Mouse (Mus musculus) intestine, embryonic 15.5 days (tissue): ENCODE data around the gene Ubn2. TPM values are rescaled to one million over a fixed set of nuclear protein-coding genes. Genes with fewer than 3 reads are reported as not detected.

Source experiments
- ATAC-seq: fragments of 200-750 bp; cut with Nextera tagmentation; 2 replicates; pipeline ENCODE4 v1.8.0; 2017; ENCODE audit warnings: moderate TSS enrichment, moderate library complexity
- H3K27ac ChIP-seq: fragments of 300-500 bp; sonication (generic); 2 replicates; pipeline ENCODE4 v1.5.1; 2015; ENCODE audit warnings: mild to moderate bottlenecking, inconsistent platforms
- H3K27me3 ChIP-seq: fragments of 300-500 bp; sonication (generic); replicated peaks from 2 replicates; pipeline ENCODE4 v1.6.1; 2015; ENCODE audit warnings: inconsistent platforms
- H3K36me3 ChIP-seq: fragments of 300-500 bp; sonication (generic); 2 replicates; pipeline ENCODE4 v1.6.1; 2015; ENCODE audit warnings: inconsistent platforms
- H3K4me1 ChIP-seq: fragments of 300-500 bp; sonication (generic); replicated peaks from 2 replicates; pipeline ENCODE4 v1.6.1; 2015; ENCODE audit warnings: inconsistent platforms
- H3K4me2 ChIP-seq: fragments of 300-500 bp; sonication (generic); replicated peaks from 2 replicates; pipeline ENCODE4 v1.6.1; 2015; ENCODE audit warnings: mild to moderate bottlenecking, inconsistent platforms
- H3K4me3 ChIP-seq: fragments of 300-500 bp; sonication (generic); replicated peaks from 2 replicates; pipeline ENCODE4 v1.5.1; 2015; ENCODE audit warnings: inconsistent platforms
- H3K9ac ChIP-seq: fragments of 300-500 bp; sonication (generic); 2 replicates; pipeline ENCODE4 v1.6.1; 2015; ENCODE audit warnings: inconsistent platforms
- H3K9me3 ChIP-seq: fragments of 300-500 bp; sonication (generic); 2 replicates; pipeline ENCODE4 v1.6.1; 2016; ENCODE audit warnings: inconsistent platforms
- WGBS: fragments of 180-500 bp; shearing (Covaris S2); methylation state at CpG from one replicate; pipeline ENCODE4 v1.1.7; 2015; 5-methylcytosine and 5-hydroxymethylcytosine counted together
- polyA plus RNA-seq: library from polyadenylated mRNA; unstranded; fragments of >200 nt; fragmentation: Nextera tagmentation; extraction: Ambion mirVana; gene quantifications from 2 replicates; pipeline ENCODE4 v1.2.1, GENCODE M21; 2015

Gene Ubn2
- polyA plus RNA-seq, 1 experiment from 2014 or later: 9.5 TPM

DNA sequence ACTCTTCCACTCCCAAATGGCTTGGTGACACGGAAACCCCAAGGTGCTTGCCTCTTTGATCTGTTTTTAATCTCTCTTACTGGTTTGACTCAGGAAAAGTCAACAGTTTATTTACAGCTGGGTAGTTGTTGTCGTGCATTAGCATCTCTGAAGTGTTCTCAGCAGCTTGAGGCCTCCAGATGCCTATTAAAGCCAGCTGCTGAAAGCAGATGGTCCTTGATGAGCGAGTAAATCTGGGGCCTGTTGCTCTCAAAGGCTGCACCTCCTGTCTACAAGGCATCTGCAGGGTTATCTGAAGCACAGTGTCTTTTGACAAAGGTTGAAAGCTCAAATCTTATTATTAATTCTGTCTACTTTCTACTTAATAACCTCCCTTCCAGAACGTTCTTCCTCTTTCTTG, 61.9 kb downstream of the Ubn2 start:
- Histone ChIP-seq H3K9ac (no peak overlapping the region), H3K27me3 (no peaks in the 10 kb centered on the region), H3K36me3 (peaks cover 33% of the 10 kb centered on the region), H3K9me3 (no peaks in the 10 kb centered on the region), H3K27ac (no peak overlapping the region), H3K4me3 (no peak overlapping the region), H3K4me1 (no peaks in the 10 kb centered on the region), H3K4me2 (no peak overlapping the region)
- 37% methylated on average over 4 of the region's 4 CpGs for WGBS
- ATAC-seq: no peak

GRCm38 (mm10) chr6:38512096-38512495, 78.3 kb downstream of the Ubn2 start:
- Histone ChIP-seq H3K27ac (no peak overlapping the region), H3K4me2 (no peak overlapping the region), H3K4me1 (no peaks in the 10 kb centered on the region), H3K36me3 (no peaks in the 10 kb centered on the region), H3K4me3 (no peak overlapping the region), H3K9ac (no peak overlapping the region), H3K9me3 (no peaks in the 10 kb centered on the region), H3K27me3 (no peaks in the 10 kb centered on the region)
- ATAC-seq: no peak
- 96% methylated on average over 1 of the region's 1 CpGs for WGBS

DNA sequence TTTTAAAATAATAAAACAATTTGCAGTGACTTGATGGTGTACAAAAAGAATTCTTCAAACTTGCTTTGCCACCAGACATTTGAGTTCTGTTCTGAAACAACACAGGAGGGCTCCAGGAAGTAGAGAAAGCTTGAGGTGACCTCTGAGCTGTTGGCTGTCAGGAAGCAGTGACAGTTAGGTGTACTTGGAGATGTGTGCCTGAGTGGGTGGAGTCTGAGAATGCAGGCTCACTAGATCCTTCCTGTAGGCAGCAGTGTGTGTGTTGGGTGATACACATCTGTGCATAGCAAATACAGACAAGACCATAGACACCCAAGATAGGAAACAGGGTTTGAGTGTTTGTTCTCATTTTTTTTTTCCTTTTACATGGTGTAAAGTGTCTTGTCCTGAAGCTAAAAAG, 79.1 kb downstream of the Ubn2 start:
- Histone ChIP-seq H3K27ac (no peak overlapping the region), H3K4me3 (no peak overlapping the region), H3K4me1 (no peaks in the 10 kb centered on the region), H3K27me3 (no peaks in the 10 kb centered on the region), H3K36me3 (no peaks in the 10 kb centered on the region), H3K9ac (no peak overlapping the region), H3K4me2 (no peak overlapping the region), H3K9me3 (no peaks in the 10 kb centered on the region)
- ATAC-seq: peak; percentile 63; the same call in 1 of the 2 replicates

DNA sequence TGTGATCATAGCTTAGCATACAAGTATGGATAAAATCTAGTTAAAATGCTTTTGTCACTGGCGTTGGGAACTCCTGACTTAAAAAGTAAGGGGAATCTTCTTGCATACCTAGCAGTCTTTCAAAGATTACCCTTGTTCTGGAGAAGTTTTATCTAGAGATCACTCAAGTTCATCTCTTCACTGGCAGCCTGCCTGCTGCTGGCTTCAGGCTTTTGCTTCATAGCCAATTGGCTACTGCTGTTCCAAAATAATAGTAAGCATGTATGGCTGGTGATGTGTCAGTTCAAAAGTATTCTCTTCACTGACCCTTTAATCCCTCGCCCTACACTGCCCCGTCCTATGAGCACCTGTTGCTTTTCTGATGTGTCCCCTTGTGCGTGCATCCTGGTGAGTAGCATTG, 81.5 kb downstream of the Ubn2 start:
- no peak overlapping the region for H3K4me3 ChIP-seq
- H3K36me3 ChIP-seq: no peaks in the 10 kb centered on the region
- 96% methylated on average over 4 of the region's 4 CpGs for WGBS
- no peak overlapping the region for H3K9ac ChIP-seq
- H3K27me3 ChIP-seq: no peaks in the 10 kb centered on the region
- H3K4me1 ChIP-seq: no peaks in the 10 kb centered on the region
- ATAC-seq: no peak
- no peak overlapping the region for H3K4me2 ChIP-seq
- no peak overlapping the region for H3K27ac ChIP-seq
- H3K9me3 ChIP-seq: no peaks in the 10 kb centered on the region

DNA sequence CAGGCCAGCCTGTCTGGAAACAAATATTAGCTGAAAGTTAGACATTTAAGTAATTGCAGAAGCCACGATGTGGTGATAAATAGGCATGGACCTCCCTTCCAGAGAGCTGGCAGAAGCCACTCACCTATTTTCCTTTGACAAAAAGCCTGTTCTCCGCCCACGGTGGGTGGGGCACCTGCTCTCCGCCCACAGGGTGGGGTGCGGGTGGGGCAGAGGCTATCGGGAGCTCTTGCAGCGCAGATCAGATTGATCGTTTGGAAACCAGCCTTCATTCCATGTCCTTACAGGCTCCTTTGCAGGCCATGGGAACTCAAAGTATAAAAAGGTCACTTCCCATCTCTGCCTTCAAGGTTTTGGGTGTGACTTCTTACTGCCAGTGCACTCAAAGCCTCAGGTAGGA, 90.1 kb downstream of the Ubn2 start:
- Histone ChIP-seq H3K4me1 (no peaks in the 10 kb centered on the region), H3K9me3 (no peaks in the 10 kb centered on the region), H3K36me3 (no peaks in the 10 kb centered on the region), H3K4me2 (peak overlapping the region; percentile 45; the same call in 1 of the 2 replicates), H3K27ac (no peak overlapping the region), H3K4me3 (no peak overlapping the region), H3K27me3 (no peaks in the 10 kb centered on the region), H3K9ac (no peak overlapping the region)
- WGBS: 17% methylated on average over 8 of the region's 8 CpGs
- ATAC-seq: peak; percentile 59

- H3K4me3 ChIP-seq: no peak overlapping the region
- no peaks in the 10 kb centered on the region for H3K4me1 ChIP-seq
- WGBS: 56% methylated on average over 5 of the region's 5 CpGs
- no peak overlapping the region for H3K4me2 ChIP-seq
- H3K27me3 ChIP-seq: no peaks in the 10 kb centered on the region
- no peak for ATAC-seq
- no peaks in the 10 kb centered on the region for H3K9me3 ChIP-seq
- H3K27ac ChIP-seq: no peak overlapping the region
- no peaks in the 10 kb centered on the region for H3K36me3 ChIP-seq
- no peak overlapping the region for H3K9ac ChIP-seq
These were observed 97.6 kb downstream of the Ubn2 start for GRCm38 (mm10) chr6:38531211-38531820.

DNA sequence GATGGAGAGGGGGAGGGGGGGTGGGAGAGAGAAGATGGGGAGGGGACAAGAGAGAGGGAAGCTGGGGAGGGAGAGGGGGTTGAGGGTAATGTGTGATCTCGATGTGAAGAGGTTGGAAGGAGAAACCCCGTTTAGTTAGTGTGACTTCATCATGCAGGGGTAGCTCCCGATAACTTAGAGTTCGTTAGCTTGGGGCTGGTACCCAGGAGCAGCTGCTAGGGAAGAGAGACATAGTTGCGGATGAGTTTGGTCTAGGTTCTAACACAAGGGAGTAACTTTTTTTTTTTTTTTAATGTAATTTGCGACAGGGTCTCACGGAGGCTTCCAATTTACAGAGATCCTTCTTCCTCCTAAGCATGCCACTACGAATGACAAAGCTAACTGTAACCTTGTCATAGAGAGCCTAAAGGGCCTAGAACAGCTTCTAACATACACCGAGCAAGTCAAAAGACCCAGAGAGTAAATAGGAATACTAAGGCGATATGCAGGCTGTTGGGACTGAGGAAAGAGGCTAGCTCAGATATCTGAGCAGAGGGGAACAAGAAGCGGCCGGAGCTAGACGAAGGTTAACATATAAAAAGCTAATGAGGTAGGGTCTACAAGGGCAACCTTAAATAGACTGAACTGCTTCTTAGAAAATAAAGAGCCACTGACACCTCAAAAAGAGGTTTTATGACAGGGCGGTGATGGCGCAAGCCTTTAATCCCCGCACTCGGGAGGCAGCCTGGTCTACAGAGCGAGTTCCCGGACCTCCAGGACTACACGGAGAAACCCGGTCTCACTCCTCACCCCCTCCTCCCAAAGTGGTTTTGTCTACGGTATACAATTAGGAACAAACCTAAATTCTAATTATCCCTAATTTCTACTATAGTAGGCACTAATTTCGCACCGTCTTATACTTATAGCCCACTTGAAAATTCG, 99.0 kb downstream of the Ubn2 start:
- no peaks in the 10 kb centered on the region for H3K4me1 ChIP-seq
- 5% methylated on average over 25 of the region's 25 CpGs for WGBS
- H3K36me3 ChIP-seq: no peaks in the 10 kb centered on the region
- H3K4me3 ChIP-seq: peak overlapping the region; percentile 47
- H3K9ac ChIP-seq: peak overlapping the region; percentile 56
- peak overlapping the region; percentile 95 for H3K27ac ChIP-seq
- H3K9me3 ChIP-seq: no peaks in the 10 kb centered on the region
- ATAC-seq: peak; percentile 48
- H3K27me3 ChIP-seq: no peaks in the 10 kb centered on the region
- H3K4me2 ChIP-seq: peak overlapping the region; percentile 75

DNA sequence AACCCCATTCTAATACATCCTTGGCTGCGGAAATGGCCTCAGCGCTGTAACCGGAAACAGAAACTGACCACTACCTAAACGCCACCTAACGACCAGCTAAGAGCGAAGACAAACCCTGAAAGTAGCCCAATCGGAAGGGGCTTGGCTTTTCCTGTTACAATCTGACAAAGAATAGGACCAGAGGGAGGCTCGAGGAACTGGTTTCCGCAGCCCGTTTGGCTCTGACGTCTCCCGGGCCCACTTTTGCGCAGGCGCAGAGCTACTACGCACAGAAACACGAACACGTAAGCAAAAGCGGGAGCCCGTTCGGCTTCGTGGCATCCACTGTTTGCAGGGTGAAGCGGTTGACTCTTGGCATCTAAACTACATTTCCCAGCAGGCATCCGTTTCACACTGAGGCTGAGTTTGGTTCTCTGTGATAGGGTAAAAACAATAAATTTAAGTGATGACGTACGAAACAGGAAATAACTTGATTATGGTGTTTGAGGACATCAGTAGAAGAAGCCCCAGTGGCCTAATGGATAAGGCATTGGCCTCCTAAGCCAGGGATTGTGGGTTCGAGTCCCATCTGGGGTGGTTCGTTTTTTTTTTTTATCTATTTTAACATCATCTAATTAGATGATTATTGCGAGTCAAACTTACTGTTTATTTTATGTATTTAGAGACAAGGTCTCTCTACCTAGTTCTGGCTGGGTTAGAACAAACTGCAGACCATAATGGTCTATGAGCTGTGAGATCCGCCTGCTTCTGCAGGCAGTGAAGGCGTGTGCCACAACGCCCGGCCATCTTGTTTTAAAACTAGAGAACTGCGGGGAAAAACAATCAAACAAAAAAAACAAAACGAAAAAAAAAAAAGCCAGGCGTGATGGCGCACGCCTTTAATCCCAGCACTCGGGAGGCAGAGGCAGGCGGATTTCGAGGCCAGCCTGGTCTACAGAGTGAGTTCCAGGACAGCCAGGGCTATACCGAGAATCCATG, 100.0 kb downstream of the Ubn2 start, which contains the start of gene Fmc1:
Fmc1 (plus strand) TSS at position 75 of the 978 bp plus-strand sequence.
- Histone ChIP-seq H3K4me2 (peak within 1 kb of the TSS; percentile 75), H3K9me3 (no peaks in the 10 kb centered on the region), H3K27me3 (no peaks in the 10 kb centered on the region), H3K36me3 (no peaks in the 10 kb centered on the region), H3K9ac (peak within 1 kb of the TSS; percentile 90), H3K27ac (peak within 1 kb of the TSS; percentile 97), H3K4me3 (peak within 1 kb of the TSS; percentile 74), H3K4me1 (no peaks in the 10 kb centered on the region)
- peak; percentile 93 for ATAC-seq
- WGBS: 3% methylated on average over 41 of the region's 41 CpGs

DNA sequence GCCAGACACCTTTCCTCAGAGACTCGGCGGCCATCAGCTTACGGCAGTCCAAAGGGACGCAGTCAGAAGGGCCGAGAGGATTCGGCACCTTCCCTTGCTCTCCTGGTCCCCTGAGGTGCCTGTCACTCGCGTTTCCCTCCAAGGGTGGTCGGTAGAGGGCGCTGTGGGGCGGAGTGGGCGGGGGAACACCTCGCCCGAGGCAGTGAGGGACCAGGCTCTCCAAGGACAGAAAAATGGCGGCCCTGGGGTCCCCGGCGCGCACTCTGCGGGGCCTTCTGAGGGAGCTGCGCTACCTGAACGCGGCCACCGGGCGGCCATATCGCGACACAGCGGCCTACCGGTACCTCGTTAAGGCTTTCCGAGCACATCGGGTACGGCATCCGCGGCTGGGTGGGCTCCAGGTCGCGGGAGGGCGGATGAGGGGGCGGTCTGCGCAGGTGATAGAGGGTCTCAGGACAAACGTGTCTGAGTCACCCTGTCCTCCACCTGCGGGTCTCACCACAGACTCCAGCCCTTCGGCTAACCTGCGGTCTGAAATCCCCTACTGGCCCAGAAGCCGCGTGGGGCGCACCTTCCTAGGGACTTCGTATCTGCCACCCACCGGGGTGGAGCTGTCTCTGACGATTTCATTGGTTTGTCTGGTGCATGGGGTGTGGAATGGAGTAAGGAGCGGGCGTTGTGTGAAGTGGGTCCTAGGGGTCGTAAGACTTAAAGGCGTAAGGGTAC, 101.1 kb downstream of the Ubn2 start:
- H3K27me3 ChIP-seq: no peaks in the 10 kb centered on the region
- peaks cover under 1% of the 10 kb centered on the region; the same call in 1 of the 2 replicates for H3K36me3 ChIP-seq
- peak overlapping the region; percentile 74 for H3K4me3 ChIP-seq
- H3K9me3 ChIP-seq: no peaks in the 10 kb centered on the region
- peak overlapping the region; percentile 90 for H3K9ac ChIP-seq
- peak; percentile 84 for ATAC-seq
- peak overlapping the region; percentile 56 for H3K4me2 ChIP-seq
- peak overlapping the region; percentile 97 for H3K27ac ChIP-seq
- H3K4me1 ChIP-seq: no peaks in the 10 kb centered on the region
- WGBS: under 1% methylated on average over 53 of the region's 53 CpGs

DNA sequence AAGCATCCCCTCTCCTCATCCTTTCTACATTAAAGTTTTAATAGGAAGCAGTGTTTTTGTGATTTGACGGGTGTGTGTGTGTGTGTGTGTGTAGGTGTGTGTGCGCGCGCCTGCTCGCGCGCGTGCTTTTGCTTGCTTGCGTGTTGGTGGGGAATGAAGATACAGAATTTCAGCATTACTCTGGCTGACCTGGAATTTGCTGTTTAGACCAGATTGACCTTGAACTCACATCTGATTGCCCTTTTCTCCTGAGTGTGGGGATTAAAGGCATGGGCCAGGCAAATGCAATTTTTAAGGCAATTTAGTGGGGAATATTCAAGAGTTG, 101.6 kb downstream of the Ubn2 start:
- Histone ChIP-seq H3K9ac (peak overlapping the region; percentile 90), H3K4me1 (no peaks in the 10 kb centered on the region), H3K27me3 (no peaks in the 10 kb centered on the region), H3K36me3 (peaks cover 5% of the 10 kb centered on the region; the same call in 1 of the 2 replicates), H3K27ac (peak overlapping the region; percentile 97), H3K9me3 (no peaks in the 10 kb centered on the region), H3K4me3 (peak overlapping the region; percentile 74), H3K4me2 (peak overlapping the region; percentile 56)
- 1% methylated on average over 9 of the region's 9 CpGs for WGBS
- ATAC-seq: no peak

- no peaks in the 10 kb centered on the region for H3K27me3 ChIP-seq
- H3K9ac ChIP-seq: no peak overlapping the region; the same call in 1 of the 2 replicates
- no peaks in the 10 kb centered on the region for H3K4me1 ChIP-seq
- peaks cover 5% of the 10 kb centered on the region; the same call in 1 of the 2 replicates for H3K36me3 ChIP-seq
- H3K9me3 ChIP-seq: no peaks in the 10 kb centered on the region
- ATAC-seq: no peak
- H3K4me2 ChIP-seq: peak overlapping the region; percentile 56
- H3K4me3 ChIP-seq: peak overlapping the region; percentile 74
- no peak overlapping the region for H3K27ac ChIP-seq
- 80% methylated on average over 1 of the region's 1 CpGs for WGBS
These were observed 102.0 kb downstream of the Ubn2 start for GRCm38 (mm10) chr6:38535788-38536187.
